ENCODE assay signal across 15 mouse cellular contexts in the genomic region with DNA sequence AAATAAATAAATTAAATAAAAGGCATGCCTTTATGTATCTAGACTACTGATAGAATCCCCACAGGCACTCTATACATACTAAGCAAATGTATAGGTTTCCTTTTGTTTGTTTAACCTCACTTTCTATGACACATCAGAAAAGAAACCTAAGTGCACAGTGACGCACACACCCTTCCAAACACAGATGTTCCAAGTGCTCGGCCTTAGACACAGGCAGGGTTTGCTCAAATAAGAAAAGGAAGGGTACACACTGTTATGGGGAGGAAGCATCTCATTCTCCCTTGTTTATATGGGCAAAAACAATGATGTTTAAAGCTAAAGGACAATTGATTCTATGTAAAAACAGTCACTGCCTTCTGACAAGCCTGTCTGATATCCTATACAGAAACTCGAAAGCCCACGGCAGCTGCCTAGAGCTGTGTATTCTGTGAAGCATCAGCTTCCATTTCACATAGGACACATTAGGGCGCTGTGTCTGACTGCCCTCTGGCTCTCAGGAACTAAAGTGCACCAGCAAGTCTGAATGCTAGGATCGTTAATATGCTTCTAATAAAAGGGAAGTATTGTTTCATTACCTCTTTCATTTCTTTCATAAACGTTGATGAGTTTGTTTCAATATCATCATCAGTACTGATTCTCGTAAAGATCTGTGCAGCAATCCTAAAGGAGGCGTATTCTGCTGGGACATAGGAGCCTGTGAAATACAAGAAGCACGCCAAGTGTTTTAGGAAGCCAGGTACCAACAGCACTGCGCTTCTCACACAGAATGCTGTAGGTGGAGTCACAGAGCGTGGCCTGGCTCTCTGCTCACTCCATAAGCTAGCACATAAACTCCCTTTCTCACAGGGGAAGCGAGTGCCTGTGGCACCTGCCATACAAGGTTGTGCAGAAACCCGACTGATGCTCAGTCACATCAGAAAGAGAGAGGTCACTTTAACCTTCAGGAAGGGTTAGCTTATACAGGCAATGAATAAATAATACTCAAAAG. TPM values are rescaled to one million over a fixed set of nuclear protein-coding genes. Genes with fewer than 3 reads are reported as not detected.
DNase-seq lines count a peak whose midpoint lies in the region; ATAC-seq and TF ChIP-seq lines count a peak whose summit lies in the region.
"Had no signal": no experiment of that assay in that cellular context is flagged by ENCODE, and none has a peak within 500 bp of the region (broad histone marks: within the 10 kb centered on the region; RNA-seq: fewer than 3 reads in every experiment).

No protein-coding gene starts in this region.

- H3K27me3 ChIP-seq in forebrain, embryonic 16.5 days (replicated peaks; ENCODE audit: control insufficient read depth, insufficient read depth, low read length): no peaks in the 10 kb centered on the region
- no peaks in the 10 kb centered on the region for H3K27me3 ChIP-seq in forebrain, embryonic 11.5 days (ENCODE audit: control insufficient read depth, insufficient read depth, low read length)
- no peaks in the 10 kb centered on the region for H3K27me3 ChIP-seq in lung, embryonic 14.5 days (ENCODE audit: insufficient read depth, low read length)
- no peaks in the 10 kb centered on the region for H3K27me3 ChIP-seq in Patski
- H3K27me3 ChIP-seq in neural tube, embryonic 14.5 days (ENCODE audit: control insufficient read depth, insufficient read depth, low read length): no peaks in the 10 kb centered on the region

- H3K9ac ChIP-seq in forebrain, embryonic 16.5 days (replicated peaks; ENCODE audit: low read depth, low read length): no peak overlapping the region
- no peak overlapping the region for H3K9ac ChIP-seq in forebrain, embryonic 11.5 days (ENCODE audit: low read length)
- no peak overlapping the region for H3K9ac ChIP-seq in lung, embryonic 14.5 days
- H3K9ac ChIP-seq in neural tube, embryonic 14.5 days (replicated peaks; ENCODE audit: low read depth, low read length): no peak overlapping the region

- peak; percentile 26 for TF ChIP-seq CTCF in lung, embryonic 14.5 days (IDR thresholded peaks at IDR 0.05; ENCODE audit: low read depth)
- TF ChIP-seq CTCF in Patski (IDR thresholded peaks at IDR 0.05): peak; percentile 45

- 58% methylated on average over 14 of the region's 14 CpGs for WGBS in forebrain, embryonic 16.5 days
- 69% methylated on average over 14 of the region's 14 CpGs for WGBS in forebrain, embryonic 11.5 days
- WGBS in lung, embryonic 14.5 days: 58% methylated on average over 14 of the region's 14 CpGs
- 65% methylated on average over 14 of the region's 14 CpGs for WGBS in neural tube, embryonic 14.5 days

- no peak for DNase-seq in forebrain, embryonic 11.5 days (ENCODE audit: low spot score)
- peak; percentile 29 for DNase-seq in lung, embryonic 14.5 days
- DNase-seq in lung, postnatal 14 days: no peak
- DNase-seq in Patski (ENCODE audit: low read depth, low spot score): no peak
- DNase-seq in ovary, postnatal 10 days (ENCODE audit: low spot score): no peak
- no peak for DNase-seq in heart, adult 8-10 months (ENCODE audit: low spot score)
- DNase-seq: gastrocnemius, postnatal 36 days; heart, postnatal 14 days; kidney, adult 8-10 months; lung, adult 2 months had no signal

- no peak overlapping the region for H3K4me3 ChIP-seq in forebrain, embryonic 16.5 days (replicated peaks; ENCODE audit: low read length)
- H3K4me3 ChIP-seq in forebrain, embryonic 11.5 days (ENCODE audit: low read depth, low read length): no peak overlapping the region
- H3K4me3 ChIP-seq in lung, embryonic 14.5 days (ENCODE audit: low read depth, low read length): no peak overlapping the region
- no peak overlapping the region for H3K4me3 ChIP-seq in neural tube, embryonic 14.5 days (ENCODE audit: low read depth, low read length)
- H3K4me3 ChIP-seq: limb, embryonic 10.5 days had no signal

- CTCF ChIA-PET in Patski (lab: Charles Lee): interaction anchor here (0.7 to 1.3 kb wide), 8 partner anchors 8 to 207 kb away, joined by 3 to 4 read pairs (median 3); no protein-coding TSS in a partner anchor

- POLR2A ChIA-PET in Patski (lab: Charles Lee): no interaction called here

- no peak overlapping the region for H3K4me2 ChIP-seq in forebrain, embryonic 16.5 days (ENCODE audit: low read length)
- no peak overlapping the region for H3K4me2 ChIP-seq in forebrain, embryonic 11.5 days (ENCODE audit: low read depth, low read length, severe bottlenecking)
- H3K4me2 ChIP-seq in lung, embryonic 14.5 days: no peak overlapping the region
- no peak overlapping the region for H3K4me2 ChIP-seq in neural tube, embryonic 14.5 days (ENCODE audit: low read depth, low read length)

- no peaks in the 10 kb centered on the region for H3K4me1 ChIP-seq in forebrain, embryonic 16.5 days (replicated peaks; ENCODE audit: control insufficient read depth, insufficient read depth, low read length)
- no peaks in the 10 kb centered on the region for H3K4me1 ChIP-seq in forebrain, embryonic 11.5 days (replicated peaks; ENCODE audit: control insufficient read depth, insufficient read depth, low read length)
- no peaks in the 10 kb centered on the region for H3K4me1 ChIP-seq in lung, embryonic 14.5 days (ENCODE audit: insufficient read depth)
- no peaks in the 10 kb centered on the region for H3K4me1 ChIP-seq in neural tube, embryonic 14.5 days (ENCODE audit: control insufficient read depth, insufficient read depth, low read length)
- H3K4me1 ChIP-seq: limb, embryonic 10.5 days had no signal

- H3K27ac ChIP-seq in forebrain, embryonic 16.5 days (ENCODE audit: low read length): no peak overlapping the region
- no peak overlapping the region for H3K27ac ChIP-seq in forebrain, embryonic 11.5 days (ENCODE audit: low read depth, low read length)
- no peak overlapping the region for H3K27ac ChIP-seq in lung, embryonic 14.5 days (ENCODE audit: low read depth)
- H3K27ac ChIP-seq in neural tube, embryonic 14.5 days (ENCODE audit: low read depth, low read length): 0 out of 2 replicates have a peak overlapping the region, but pooled peaks have one; percentile 24
- H3K27ac ChIP-seq: limb, embryonic 10.5 days had no signal

- H3K9me3 ChIP-seq in forebrain, embryonic 16.5 days (ENCODE audit: control insufficient read depth, low read length): no peaks in the 10 kb centered on the region
- no peaks in the 10 kb centered on the region for H3K9me3 ChIP-seq in forebrain, embryonic 11.5 days (ENCODE audit: control insufficient read depth, low read length)
- no peaks in the 10 kb centered on the region for H3K9me3 ChIP-seq in lung, embryonic 14.5 days (ENCODE audit: low read depth, low read length)
- H3K9me3 ChIP-seq in neural tube, embryonic 14.5 days (ENCODE audit: control insufficient read depth, low read length): no peaks in the 10 kb centered on the region
- H3K9me3 ChIP-seq: limb, embryonic 10.5 days had no signal

- in situ Hi-C loops in Patski (cut with MboI; ENCODE audit: low pct_unique_long_range_greater_than_20kb): no loop called here

- no peaks in the 10 kb centered on the region for H3K36me3 ChIP-seq in forebrain, embryonic 16.5 days (ENCODE audit: control insufficient read depth, insufficient read depth)
- no peaks in the 10 kb centered on the region for H3K36me3 ChIP-seq in forebrain, embryonic 11.5 days (ENCODE audit: control insufficient read depth, insufficient read depth, low read length)
- H3K36me3 ChIP-seq in lung, embryonic 14.5 days (ENCODE audit: insufficient read depth): no peaks in the 10 kb centered on the region
- H3K36me3 ChIP-seq in neural tube, embryonic 14.5 days (ENCODE audit: control insufficient read depth, insufficient read depth, low read length): no peaks in the 10 kb centered on the region
- H3K36me3 ChIP-seq: limb, embryonic 10.5 days had no signal

- 0 out of 2 replicates have a peak, but pooled peaks have one; percentile 47 for ATAC-seq in forebrain, embryonic 16.5 days
- no peak for ATAC-seq in forebrain, embryonic 11.5 days (replicated peaks; ENCODE audit: low FRiP score)
- no peak; the same call in 1 of the 2 replicates for ATAC-seq in lung, embryonic 14.5 days (ENCODE audit: insufficient read depth)
- ATAC-seq in Patski: no peak
- peak; percentile 74 for ATAC-seq in neural tube, embryonic 14.5 days (ENCODE audit: low read depth)

RNA-seq across cellular contexts. Expression of a gene that starts 23.4 kb away (rescaled TPM):
- not detected in 2 replicates for polyA plus RNA-seq in forebrain, embryonic 16.5 days (2015; fragmentation: Nextera tagmentation; extraction: Ambion mirVana)
- polyA plus RNA-seq in forebrain, embryonic 11.5 days (2014; fragmentation: Nextera tagmentation; extraction: Ambion mirVana): 0.29 and 0.47 TPM in 2 replicates
- 0.09 TPM in 1 of 2 replicates, not detected in the other for polyA plus RNA-seq in lung, embryonic 14.5 days (2014; fragmentation: Nextera tagmentation; extraction: Ambion mirVana)
- polyA plus RNA-seq in Patski (2021): 0.12 TPM
- 0.33 TPM in 1 of 2 replicates, not detected in the other for polyA plus RNA-seq in neural tube, embryonic 14.5 days (2014; fragmentation: Nextera tagmentation; extraction: Ambion mirVana)
- total RNA-seq in heart, adult 8-10 months (2022): not detected
- total RNA-seq: adrenal gland, postnatal 4 days; gastrocnemius, postnatal 36 days; heart, postnatal 14 days; layer of hippocampus, adult 8-10 months had no signal
- polyA plus RNA-seq: lung, adult 2 months had no signal

RNA-seq across cellular contexts. Expression of a gene that starts 38.5 kb away (rescaled TPM):
- polyA plus RNA-seq in forebrain, embryonic 16.5 days (2015; fragmentation: Nextera tagmentation; extraction: Ambion mirVana): 0.14 and 0.24 TPM in 2 replicates
- 0.09 and 0.11 TPM in 2 replicates for polyA plus RNA-seq in forebrain, embryonic 11.5 days (2014; fragmentation: Nextera tagmentation; extraction: Ambion mirVana)
- 0.17 and 0.26 TPM in 2 replicates for polyA plus RNA-seq in lung, embryonic 14.5 days (2014; fragmentation: Nextera tagmentation; extraction: Ambion mirVana)
- polyA plus RNA-seq in Patski (2021): 0.03 TPM
- 0.28 and 0.31 TPM in 2 replicates for polyA plus RNA-seq in neural tube, embryonic 14.5 days (2014; fragmentation: Nextera tagmentation; extraction: Ambion mirVana)
- total RNA-seq in heart, adult 8-10 months (2022): under 1 TPM in 1 of 4 experiments, not detected in 3; 0.08 TPM
- total RNA-seq: gastrocnemius, postnatal 36 days had no signal

RNA-seq across cellular contexts. Expression of a gene that starts 45.4 kb away (rescaled TPM):
- 49.3 and 50.6 TPM in 2 replicates for polyA plus RNA-seq in forebrain, embryonic 16.5 days (2015; fragmentation: Nextera tagmentation; extraction: Ambion mirVana)
- polyA plus RNA-seq in forebrain, embryonic 11.5 days (2014; fragmentation: Nextera tagmentation; extraction: Ambion mirVana): 48.1 and 51.2 TPM in 2 replicates
- 52.1 and 54.4 TPM in 2 replicates for polyA plus RNA-seq in lung, embryonic 14.5 days (2014; fragmentation: Nextera tagmentation; extraction: Ambion mirVana)
- polyA plus RNA-seq in Patski (2021): 219 TPM
- 54.0 and 54.9 TPM in 2 replicates for polyA plus RNA-seq in neural tube, embryonic 14.5 days (2014; fragmentation: Nextera tagmentation; extraction: Ambion mirVana)
- total RNA-seq in heart, adult 8-10 months (2022): 100 to 1,000 TPM in 2 of 4 experiments, 10 to 100 TPM in 2; 95.0 to 103 (median 99.9) TPM

Comparison
In these comparisons a context has a peak if more than half of its experiments do, and no peak if none do; other contexts are left out.
1. ATAC-seq: peak in forebrain, embryonic 16.5 days (single experiment) and neural tube, embryonic 14.5 days (single experiment); none in forebrain, embryonic 11.5 days (single experiment), lung, embryonic 14.5 days (single experiment) and Patski (single experiment).